Mouse (Mus musculus) myocyte (in vitro differentiated cells): Measurements from ENCODE around the gene Vwa1. TPM values are rescaled to one million over a fixed set of nuclear protein-coding genes. Genes with fewer than 3 reads are reported as not detected.

Experiments used
- H3K27me3 ChIP-seq: one replicate; pipeline ENCODE4 v1.6.1; 2011; ENCODE audit not compliant: control insufficient read depth, insufficient read depth, insufficient read length
- H3K36me3 ChIP-seq: one replicate; pipeline ENCODE4 v1.6.1; 2011; ENCODE audit not compliant: control insufficient read depth, insufficient read depth
- H3K4me2 ChIP-seq: one replicate; pipeline ENCODE4 v1.6.1; 2011; ENCODE audit warnings: low read depth, control low read depth
- H3K4me3 ChIP-seq: one replicate; pipeline ENCODE4 v1.5.1; 2011; ENCODE audit warnings: mild to moderate bottlenecking, control low read depth, moderate library complexity
- H3K79me2 ChIP-seq: one replicate; pipeline ENCODE4 v1.6.1; 2011; ENCODE audit not compliant: control insufficient read depth, insufficient read depth
- H3ac ChIP-seq: one replicate; pipeline ENCODE4 v1.6.1; 2011; ENCODE audit not compliant: control insufficient read depth, insufficient read length
- CEBPB ChIP-seq: IDR thresholded peaks from 2 replicates; pipeline ENCODE4 v1.6.1; 2011; ENCODE audit warnings: mild to moderate bottlenecking, moderate library complexity; ENCODE audit not compliant: poor library complexity, insufficient read depth, severe bottlenecking
- E2F4 ChIP-seq: IDR thresholded peaks from one replicate; pipeline ENCODE4 v1.6.1; 2011; ENCODE audit warnings: mild to moderate bottlenecking, control low read depth, moderate library complexity; ENCODE audit not compliant: insufficient read depth
- MAX ChIP-seq: IDR thresholded peaks from one replicate; pipeline ENCODE4 v1.6.1; 2011; ENCODE audit warnings: low read depth, mild to moderate bottlenecking, control low read depth
- MYOD1 ChIP-seq, 3 experiments: IDR thresholded peaks; one replicate each; pipeline ENCODE4 v1.6.1; 2011; ENCODE audit warnings: control low read depth in 2 of 3, low read depth in 2 of 3, mild to moderate bottlenecking in 2 of 3, moderate library complexity in 1 of 3; ENCODE audit not compliant: insufficient read length in 2 of 3, control insufficient read depth in 1 of 3
- MYOG ChIP-seq, 3 experiments: IDR thresholded peaks; one replicate each; pipeline ENCODE4 v1.6.1; 2011; ENCODE audit warnings: control low read depth in 2 of 3, low read depth in 2 of 3, mild to moderate bottlenecking in 2 of 3; ENCODE audit not compliant: insufficient read length in 2 of 3, control insufficient read depth in 1 of 3, insufficient read depth in 1 of 3
- POLR2A ChIP-seq: IDR thresholded peaks from one replicate; pipeline ENCODE4 v1.6.1; 2011; ENCODE audit warnings: low read depth, mild to moderate bottlenecking, control low read depth, moderate library complexity; ENCODE audit not compliant: insufficient read length
- POLR2AphosphoS2 ChIP-seq: IDR thresholded peaks from one replicate; pipeline ENCODE4 v1.6.1; 2011; ENCODE audit warnings: low read depth, control low read depth; ENCODE audit not compliant: insufficient read length
- REST ChIP-seq: IDR thresholded peaks from one replicate; pipeline ENCODE4 v1.6.1; 2011; ENCODE audit warnings: mild to moderate bottlenecking, control low read depth, moderate library complexity; ENCODE audit not compliant: insufficient read depth, insufficient read length
- SRF ChIP-seq: IDR thresholded peaks from one replicate; pipeline ENCODE4 v1.6.1; 2011; ENCODE audit warnings: low read depth; ENCODE audit not compliant: control insufficient read depth, insufficient read length
- TCF12 ChIP-seq: IDR thresholded peaks from one replicate; pipeline ENCODE4 v1.6.1; 2011; ENCODE audit warnings: mild to moderate bottlenecking, control low read depth; ENCODE audit not compliant: poor library complexity, insufficient read depth, severe bottlenecking
- TCF3 ChIP-seq: IDR thresholded peaks from one replicate; pipeline ENCODE4 v1.6.1; 2011; ENCODE audit warnings: low read depth, control low read depth; ENCODE audit not compliant: insufficient read length
- USF1 ChIP-seq: IDR thresholded peaks from one replicate; pipeline ENCODE4 v1.6.1; 2011; ENCODE audit warnings: low read depth, mild to moderate bottlenecking, control low read depth, moderate library complexity
- polyA plus RNA-seq: library from polyadenylated mRNA; unstranded; fragments of >200 nt; fragmentation: generic; extraction: Trizol; gene quantifications from one replicate; pipeline ENCODE4 v1.2.1, GENCODE M21; 2012; ENCODE audit warnings: missing spikeins

Vwa1 gene
- polyA plus RNA-seq, 1 experiment: 3.2 TPM

- no peak overlapping the region for H3ac ChIP-seq
- no peaks in the 10 kb centered on the region for H3K79me2 ChIP-seq
- H3K36me3 ChIP-seq: peaks cover 18% of the 10 kb centered on the region
- H3K4me2 ChIP-seq: no peak overlapping the region
- TF ChIP-seq POLR2AphosphoS2 (peak; percentile 85), MYOD1 (IDR thresholded peaks at IDR 0.05; ENCODE audit: control insufficient read depth in 1 of 3, insufficient read length in 2 of 3, low read depth in 2 of 3) (peak in 2 of 3 experiments; percentile 55 to 62), POLR2A (peak; percentile 47), MAX (no peak), USF1 (no peak), TCF3 (no peak), MYOG (IDR thresholded peaks at IDR 0.05; ENCODE audit: control insufficient read depth in 1 of 3, insufficient read depth in 1 of 3, insufficient read length in 2 of 3, low read depth in 2 of 3) (peak in 1 of 3 experiments; percentile 22)
- no peaks in the 10 kb centered on the region for H3K27me3 ChIP-seq
- H3K4me3 ChIP-seq: no peak overlapping the region
These were observed 34.5 kb downstream of the Vwa1 start for GRCm38 (mm10) chr4:155739741-155740636.

- no peaks in the 10 kb centered on the region for H3K79me2 ChIP-seq
- H3K4me3 ChIP-seq: no peak overlapping the region
- peak; percentile 34 for TF ChIP-seq POLR2AphosphoS2
- TF ChIP-seq E2F4: no peak
- no peak for TF ChIP-seq MYOD1 (IDR thresholded peaks at IDR 0.05; ENCODE audit: control insufficient read depth in 1 of 3, insufficient read length in 2 of 3, low read depth in 2 of 3)
- no peak for TF ChIP-seq TCF3
- TF ChIP-seq CEBPB: no peak
- TF ChIP-seq POLR2A: no peak
- no peak for TF ChIP-seq SRF
- no peak overlapping the region for H3ac ChIP-seq
- H3K4me2 ChIP-seq: no peak overlapping the region
- H3K36me3 ChIP-seq: peaks cover 18% of the 10 kb centered on the region
- no peaks in the 10 kb centered on the region for H3K27me3 ChIP-seq
These were observed 35.3 kb downstream of the Vwa1 start for GRCm38 (mm10) chr4:155739152-155739551.

- H3K79me2 ChIP-seq: peaks cover 6% of the 10 kb centered on the region
- peaks cover 14% of the 10 kb centered on the region for H3K36me3 ChIP-seq
- no peak overlapping the region for H3K4me2 ChIP-seq
- H3K27me3 ChIP-seq: no peaks in the 10 kb centered on the region
- H3ac ChIP-seq: no peak overlapping the region
- H3K4me3 ChIP-seq: no peak overlapping the region
- TF ChIP-seq TCF12 (no peak), MYOG (IDR thresholded peaks at IDR 0.05; ENCODE audit: control insufficient read depth in 1 of 3, insufficient read depth in 1 of 3, insufficient read length in 2 of 3, low read depth in 2 of 3) (no peak), TCF3 (no peak)
These were observed 36.2 kb downstream of the Vwa1 start for GRCm38 (mm10) chr4:155738262-155738661.

- Histone ChIP-seq H3K79me2 (peaks cover 16% of the 10 kb centered on the region), H3K36me3 (peaks cover 19% of the 10 kb centered on the region), H3K27me3 (no peaks in the 10 kb centered on the region), H3ac (no peak overlapping the region), H3K4me3 (no peak overlapping the region), H3K4me2 (no peak overlapping the region)
- no peak for TF ChIP-seq MYOD1 (IDR thresholded peaks at IDR 0.05; ENCODE audit: control insufficient read depth in 1 of 3, insufficient read length in 2 of 3, low read depth in 2 of 3)
- TF ChIP-seq TCF12: no peak
- TF ChIP-seq MAX: no peak
- TF ChIP-seq REST: no peak
These were observed 38.1 kb downstream of the Vwa1 start for GRCm38 (mm10) chr4:155736421-155736820.

GRCm38 (mm10) chr4:155735788-155736187 lies 38.7 kb downstream of the Vwa1 start:
- Histone ChIP-seq H3K36me3 (peaks cover 25% of the 10 kb centered on the region), H3ac (peak overlapping the region; percentile 64), H3K4me2 (peak overlapping the region; percentile 78), H3K4me3 (peak overlapping the region; percentile 69), H3K27me3 (no peaks in the 10 kb centered on the region), H3K79me2 (peaks cover 22% of the 10 kb centered on the region)
- TF ChIP-seq MYOD1 (IDR thresholded peaks at IDR 0.05; ENCODE audit: control insufficient read depth in 1 of 3, insufficient read length in 2 of 3, low read depth in 2 of 3): no peak
- TF ChIP-seq MAX: no peak
- no peak for TF ChIP-seq POLR2A
- TF ChIP-seq E2F4: no peak
- no peak for TF ChIP-seq SRF
- TF ChIP-seq POLR2AphosphoS2: no peak
- no peak for TF ChIP-seq USF1
- no peak for TF ChIP-seq TCF3
- TF ChIP-seq TCF12: no peak
- TF ChIP-seq MYOG (IDR thresholded peaks at IDR 0.05; ENCODE audit: control insufficient read depth in 1 of 3, insufficient read depth in 1 of 3, insufficient read length in 2 of 3, low read depth in 2 of 3): no peak
- TF ChIP-seq REST: no peak
- TF ChIP-seq CEBPB: no peak
